Mouse (Mus musculus) natural killer cell, adult 2 months (primary cell): ENCODE measurements around the gene Prpf6.

ENCODE experiments used
- DNase-seq, 2 experiments: peaks; one replicate each; pipeline ENCODE4 v3.0.0; 2022; ENCODE audit warnings: low spot score in 2 of 2

The Prpf6 gene

GRCm38 (mm10) chr2:181591528-181592085 is at the start of gene Prpf6:
Prpf6 (plus strand) TSS chr2:181591868.
- DNase-seq, result no peak

- DNase-seq, result no peak
Measured at GRCm38 (mm10) chr2:181546142-181546541, 45.5 kb upstream of the Prpf6 start.

- no peak for DNase-seq
Measured at GRCm38 (mm10) chr2:181548227-181548626, 43.4 kb upstream of the Prpf6 start.

- no peak for DNase-seq
Measured at GRCm38 (mm10) chr2:181548682-181549081, 43.0 kb upstream of the Prpf6 start.

- DNase-seq, result no peak
Measured at GRCm38 (mm10) chr2:181550233-181550632, 41.4 kb upstream of the Prpf6 start.

GRCm38 (mm10) chr2:181553772-181554171 is 37.9 kb upstream of the Prpf6 start:
- no peak for DNase-seq

GRCm38 (mm10) chr2:181567338-181567737 is 24.3 kb upstream of the Prpf6 start:
- no peak for DNase-seq

GRCm38 (mm10) chr2:181568272-181569008 is 23.2 kb upstream of the Prpf6 start:
- DNase-seq, result peak; percentile 35 to 51

GRCm38 (mm10) chr2:181569856-181570255 is 21.8 kb upstream of the Prpf6 start:
- DNase-seq, result no peak

GRCm38 (mm10) chr2:181570375-181570774 is 21.3 kb upstream of the Prpf6 start:
- DNase-seq, result no peak

GRCm38 (mm10) chr2:181570921-181571595 is 20.6 kb upstream of the Prpf6 start:
- no peak for DNase-seq

- no peak for DNase-seq
Measured at GRCm38 (mm10) chr2:181571941-181572670, 19.6 kb upstream of the Prpf6 start.

- no peak for DNase-seq
Measured at GRCm38 (mm10) chr2:181572921-181573920, 18.4 kb upstream of the Prpf6 start.

GRCm38 (mm10) chr2:181573961-181574360 is 17.7 kb upstream of the Prpf6 start:
- no peak for DNase-seq

- DNase-seq, result no peak
Measured at GRCm38 (mm10) chr2:181574921-181575545, 16.6 kb upstream of the Prpf6 start.

- DNase-seq, result no peak
Measured at GRCm38 (mm10) chr2:181576613-181577012, 15.1 kb upstream of the Prpf6 start.

- no peak for DNase-seq
Measured at GRCm38 (mm10) chr2:181577126-181577525, 14.5 kb upstream of the Prpf6 start.

GRCm38 (mm10) chr2:181577981-181578581 is 13.6 kb upstream of the Prpf6 start:
- DNase-seq, result no peak

- no peak for DNase-seq
Measured at GRCm38 (mm10) chr2:181578790-181579618, 12.7 kb upstream of the Prpf6 start.
